Mouse (Mus musculus): Measurements from ENCODE around the gene Fbxl2. TPM values are rescaled to one million over a fixed set of nuclear protein-coding genes. Genes with fewer than 3 reads are reported as not detected.

Gene Fbxl2
- polyA plus RNA-seq, 1 experiment = 5.3 TPM

GRCm38 (mm10) chr9:114052866-114053265 lies 6.9 kb upstream of the Fbxl2 start:
- Histone ChIP-seq H3K4me1 (ENCODE audit: control insufficient read depth, insufficient read depth, low read length) (no peaks in the 10 kb centered on the region), H3K4me3 (replicated peaks; ENCODE audit: extremely low read depth, low read depth, low read length) (no peak overlapping the region)
- DNase-seq = no peak
- no peak for TF ChIP-seq POLR2A (IDR thresholded peaks at IDR 0.05; ENCODE audit: borderline replicate concordance, extremely low read depth, low read depth, low read length)
- no peak for TF ChIP-seq CTCF (IDR thresholded peaks at IDR 0.05; ENCODE audit: insufficient read depth, low read length)
- WGBS = 67% methylated on average over 6 of the region's 6 CpGs

- TF ChIP-seq POLR2A (IDR thresholded peaks at IDR 0.05; ENCODE audit: borderline replicate concordance, extremely low read depth, low read depth, low read length) (no peak), CTCF (IDR thresholded peaks at IDR 0.05; ENCODE audit: insufficient read depth, low read length) (no peak)
- H3K4me3 ChIP-seq (replicated peaks; ENCODE audit: extremely low read depth, low read depth, low read length) = no peak overlapping the region
- WGBS = 72% methylated on average over 4 of the region's 4 CpGs
- no peaks in the 10 kb centered on the region for H3K4me1 ChIP-seq (ENCODE audit: control insufficient read depth, insufficient read depth, low read length)
- no peak for DNase-seq
Observed at GRCm38 (mm10) chr9:114052031-114052430, 6.0 kb upstream of the Fbxl2 start.

- DNase-seq = no peak
- Histone ChIP-seq H3K4me3 (replicated peaks; ENCODE audit: extremely low read depth, low read depth, low read length) (no peak overlapping the region), H3K4me1 (ENCODE audit: control insufficient read depth, insufficient read depth, low read length) (no peaks in the 10 kb centered on the region)
- 77% methylated on average over 16 of the region's 16 CpGs for WGBS
- TF ChIP-seq CTCF (IDR thresholded peaks at IDR 0.05; ENCODE audit: insufficient read depth, low read length) (no peak), POLR2A (IDR thresholded peaks at IDR 0.05; ENCODE audit: borderline replicate concordance, extremely low read depth, low read depth, low read length) (no peak)
Observed at GRCm38 (mm10) chr9:114050778-114051177, 4.8 kb upstream of the Fbxl2 start.

GRCm38 (mm10) chr9:114050106-114050505 lies 4.1 kb upstream of the Fbxl2 start:
- no peak for DNase-seq
- Histone ChIP-seq H3K4me3 (replicated peaks; ENCODE audit: extremely low read depth, low read depth, low read length) (no peak overlapping the region), H3K4me1 (ENCODE audit: control insufficient read depth, insufficient read depth, low read length) (no peaks in the 10 kb centered on the region)
- TF ChIP-seq CTCF (IDR thresholded peaks at IDR 0.05; ENCODE audit: insufficient read depth, low read length) = no peak
- no peak for TF ChIP-seq POLR2A (IDR thresholded peaks at IDR 0.05; ENCODE audit: borderline replicate concordance, extremely low read depth, low read depth, low read length)
- WGBS = 90% methylated on average over 7 of the region's 7 CpGs

GRCm38 (mm10) chr9:114046676-114047075 lies 685 bp upstream of the Fbxl2 start:
- no peak for DNase-seq
- no peaks in the 10 kb centered on the region for H3K4me1 ChIP-seq (ENCODE audit: control insufficient read depth, insufficient read depth, low read length)
- WGBS = 83% methylated on average over 7 of the region's 7 CpGs
- no peak overlapping the region for H3K4me3 ChIP-seq (replicated peaks; ENCODE audit: extremely low read depth, low read depth, low read length)
- TF ChIP-seq CTCF (IDR thresholded peaks at IDR 0.05; ENCODE audit: insufficient read depth, low read length) = no peak
- TF ChIP-seq POLR2A (IDR thresholded peaks at IDR 0.05; ENCODE audit: borderline replicate concordance, extremely low read depth, low read depth, low read length) = no peak

GRCm38 (mm10) chr9:114044446-114044845 lies 1.5 kb downstream of the Fbxl2 start:
- TF ChIP-seq POLR2A (IDR thresholded peaks at IDR 0.05; ENCODE audit: borderline replicate concordance, extremely low read depth, low read depth, low read length) (no peak), CTCF (IDR thresholded peaks at IDR 0.05; ENCODE audit: insufficient read depth, low read length) (peak; percentile 54)
- Histone ChIP-seq H3K4me3 (replicated peaks; ENCODE audit: extremely low read depth, low read depth, low read length) (no peak overlapping the region), H3K4me1 (ENCODE audit: control insufficient read depth, insufficient read depth, low read length) (no peaks in the 10 kb centered on the region)
- 58% methylated on average over 3 of the region's 3 CpGs for WGBS
- no peak for DNase-seq

- DNase-seq = no peak
- TF ChIP-seq POLR2A (IDR thresholded peaks at IDR 0.05; ENCODE audit: borderline replicate concordance, extremely low read depth, low read depth, low read length) (no peak), CTCF (IDR thresholded peaks at IDR 0.05; ENCODE audit: insufficient read depth, low read length) (no peak)
- Histone ChIP-seq H3K4me3 (replicated peaks; ENCODE audit: extremely low read depth, low read depth, low read length) (no peak overlapping the region), H3K4me1 (ENCODE audit: control insufficient read depth, insufficient read depth, low read length) (no peaks in the 10 kb centered on the region)
- WGBS = 50% methylated on average over 6 of the region's 6 CpGs
Observed at GRCm38 (mm10) chr9:114042490-114042889, 3.5 kb downstream of the Fbxl2 start.

GRCm38 (mm10) chr9:114040945-114041344 lies 5.0 kb downstream of the Fbxl2 start:
- no peak overlapping the region for H3K4me3 ChIP-seq (replicated peaks; ENCODE audit: extremely low read depth, low read depth, low read length)
- TF ChIP-seq POLR2A (IDR thresholded peaks at IDR 0.05; ENCODE audit: borderline replicate concordance, extremely low read depth, low read depth, low read length) (no peak), CTCF (IDR thresholded peaks at IDR 0.05; ENCODE audit: insufficient read depth, low read length) (no peak)
- DNase-seq = no peak
- WGBS = 70% methylated on average over 4 of the region's 4 CpGs
- H3K4me1 ChIP-seq (ENCODE audit: control insufficient read depth, insufficient read depth, low read length) = no peaks in the 10 kb centered on the region

- 2% methylated on average over 52 of the region's 52 CpGs for WGBS
- Histone ChIP-seq H3K4me1 (ENCODE audit: control insufficient read depth, insufficient read depth, low read length) (no peaks in the 10 kb centered on the region), H3K4me3 (replicated peaks; ENCODE audit: extremely low read depth, low read depth, low read length) (peak overlapping the region; percentile 57)
- DNase-seq = peak; percentile 48
- no peak for TF ChIP-seq CTCF (IDR thresholded peaks at IDR 0.05; ENCODE audit: insufficient read depth, low read length)
- no peak for TF ChIP-seq POLR2A (IDR thresholded peaks at IDR 0.05; ENCODE audit: borderline replicate concordance, extremely low read depth, low read depth, low read length)
Observed at GRCm38 (mm10) chr9:114026261-114026934, 19.6 kb downstream of the Fbxl2 start.

- WGBS = 14% methylated on average over 8 of the region's 8 CpGs
- no peak for TF ChIP-seq POLR2A (IDR thresholded peaks at IDR 0.05; ENCODE audit: borderline replicate concordance, extremely low read depth, low read depth, low read length)
- TF ChIP-seq CTCF (IDR thresholded peaks at IDR 0.05; ENCODE audit: insufficient read depth, low read length) = no peak
- DNase-seq = no peak
- Histone ChIP-seq H3K4me3 (replicated peaks; ENCODE audit: extremely low read depth, low read depth, low read length) (no peak overlapping the region), H3K4me1 (ENCODE audit: control insufficient read depth, insufficient read depth, low read length) (no peaks in the 10 kb centered on the region)
Observed at GRCm38 (mm10) chr9:114025846-114026245, 20.1 kb downstream of the Fbxl2 start.

Measured in lung, adult 2 months (tissue).